8 mouse cellular contexts compared by ENCODE assay signal in genomic region chr11:116076836-116077235, GRCm38 (mm10). TPM values are rescaled to one million over a fixed set of nuclear protein-coding genes. Genes with fewer than 3 reads are reported as not detected.
DNase-seq lines count a peak whose midpoint lies in the region; ATAC-seq and TF ChIP-seq lines count a peak whose summit lies in the region.

No protein-coding gene starts in this region.

- H3K27me3 ChIP-seq in hindbrain, embryonic 10.5 days (ENCODE audit: insufficient read depth, poor library complexity, severe bottlenecking) = no peaks in the 10 kb centered on the region; the same call in 1 of the 2 replicates
- no peaks in the 10 kb centered on the region for H3K27me3 ChIP-seq in hindbrain, postnatal 0 days (ENCODE audit: insufficient read depth, low read length)
- H3K27me3 ChIP-seq in limb, embryonic 11.5 days (ENCODE audit: control insufficient read depth, insufficient read depth, low read length) = no peaks in the 10 kb centered on the region
- no peaks in the 10 kb centered on the region for H3K27me3 ChIP-seq in splenic B cell, adult 2 months (ENCODE audit: control insufficient read depth, insufficient read depth, low read length, poor library complexity, severe bottlenecking)

- TF ChIP-seq CTCF in hindbrain, postnatal 0 days (IDR thresholded peaks at IDR 0.05; ENCODE audit: low read depth) = no peak

- H3K9ac ChIP-seq in hindbrain, postnatal 0 days (replicated peaks; ENCODE audit: low read length) = no peak overlapping the region
- H3K9ac ChIP-seq in limb, embryonic 11.5 days (ENCODE audit: low read length) = no peak overlapping the region

- 83% methylated on average over 7 of the region's 7 CpGs for WGBS in hindbrain, embryonic 10.5 days
- 93% methylated on average over 7 of the region's 7 CpGs for WGBS in hindbrain, postnatal 0 days
- 83% methylated on average over 7 of the region's 7 CpGs for WGBS in limb, embryonic 11.5 days

- H3K4me2 ChIP-seq in hindbrain, postnatal 0 days (ENCODE audit: low read depth, low read length) = no peak overlapping the region
- H3K4me2 ChIP-seq in limb, embryonic 11.5 days (ENCODE audit: low read depth, severe bottlenecking) = 0 out of 2 replicates have a peak overlapping the region, but pooled peaks have one; percentile 7

- ATAC-seq in hindbrain, postnatal 0 days = no peak
- ATAC-seq in limb, embryonic 11.5 days (ENCODE audit: insufficient number of reproducible peaks, low FRiP score, low TSS enrichment, low read depth) = no peak
- no peak for ATAC-seq in frontal cortex, adult (ENCODE audit: low TSS enrichment)

- peaks cover 33% of the 10 kb centered on the region for H3K36me3 ChIP-seq in hindbrain, embryonic 10.5 days
- H3K36me3 ChIP-seq in hindbrain, postnatal 0 days (ENCODE audit: insufficient read depth, low read length) = peaks cover 25% of the 10 kb centered on the region
- peaks cover 11% of the 10 kb centered on the region; the same call in 1 of the 2 replicates for H3K36me3 ChIP-seq in limb, embryonic 11.5 days (ENCODE audit: control insufficient read depth, insufficient read depth, low read length)
- H3K36me3 ChIP-seq in splenic B cell, adult 2 months (ENCODE audit: control insufficient read depth, insufficient read depth, low read length, poor library complexity, severe bottlenecking) = peaks cover 17% of the 10 kb centered on the region

- no peaks in the 10 kb centered on the region for H3K9me3 ChIP-seq in hindbrain, embryonic 10.5 days
- no peaks in the 10 kb centered on the region for H3K9me3 ChIP-seq in hindbrain, postnatal 0 days (ENCODE audit: low read length)
- H3K9me3 ChIP-seq in limb, embryonic 11.5 days (ENCODE audit: control insufficient read depth, low read length) = no peaks in the 10 kb centered on the region

- intact Hi-C loops in gastrocnemius, postnatal 14 days (cut with DNase I; ENCODE audit: low total_unique reads) = no loop called here

- H3K4me1 ChIP-seq in hindbrain, embryonic 10.5 days (replicated peaks) = peaks cover 82% of the 10 kb centered on the region
- 0 out of 2 replicates have a peak, but pooled peaks cover 3% of the 10 kb centered on the region for H3K4me1 ChIP-seq in hindbrain, postnatal 0 days (ENCODE audit: insufficient read depth, low read length)
- H3K4me1 ChIP-seq in limb, embryonic 11.5 days (ENCODE audit: control insufficient read depth, insufficient read depth, low read length) = peaks cover 16% of the 10 kb centered on the region

- DNase-seq in hindbrain, embryonic 10.5 days (ENCODE audit: low spot score) = no peak
- DNase-seq in hindbrain, postnatal 0 days (ENCODE audit: low spot score) = no peak
- peak; percentile 58 for DNase-seq in T-cell, adult 2 months (ENCODE audit: low spot score)
- no peak for DNase-seq in limb, embryonic 11.5 days (ENCODE audit: low spot score)
- DNase-seq in splenic B cell, adult 2 months (ENCODE audit: low read depth, low spot score) = peak; percentile 45
- no peak for DNase-seq in c-Kit-positive CD71-positive TER-119-positive erythroid progenitor cells, embryonic 14.5 days (ENCODE audit: low spot score)
- DNase-seq in gastrocnemius, postnatal 14 days = no peak

- H3K4me3 ChIP-seq in hindbrain, embryonic 10.5 days = peak overlapping the region; percentile 49
- no peak overlapping the region for H3K4me3 ChIP-seq in hindbrain, postnatal 0 days (ENCODE audit: low read length)
- H3K4me3 ChIP-seq in limb, embryonic 11.5 days (ENCODE audit: low read depth, low read length) = no peak overlapping the region

- peak overlapping the region; percentile 88 for H3K27ac ChIP-seq in hindbrain, embryonic 10.5 days
- no peak overlapping the region for H3K27ac ChIP-seq in hindbrain, postnatal 0 days
- H3K27ac ChIP-seq in limb, embryonic 11.5 days (replicated peaks; ENCODE audit: low read depth, low read length) = no peak overlapping the region; the same call in 1 of the 2 replicates

RNA-seq across cellular contexts. Expression of gene Unc13d, which starts 0.9 kb away (rescaled TPM):
- polyA plus RNA-seq in hindbrain, embryonic 10.5 days (2016; fragmentation: Nextera tagmentation; extraction: Ambion mirVana) = 3.1 and 4.5 TPM in 2 replicates
- total RNA-seq in hindbrain, postnatal 0 days (2014; rRNA removed) = 0.65 and 1.3 TPM in 2 replicates
- 0.65 and 0.96 TPM in 2 replicates for polyA plus RNA-seq in hindbrain, postnatal 0 days (2015; fragmentation: Nextera tagmentation; extraction: Ambion mirVana)
- 1.1 and 1.3 TPM in 2 replicates for polyA plus RNA-seq in limb, embryonic 11.5 days (2014; fragmentation: Nextera tagmentation; extraction: Ambion mirVana)
- total RNA-seq in gastrocnemius, postnatal 14 days (2021) = under 1 TPM; 0.31 to 0.33 TPM

RNA-seq across cellular contexts. Expression of gene Wbp2, which starts 10.0 kb away (rescaled TPM):
- 98.1 and 128 TPM in 2 replicates for polyA plus RNA-seq in hindbrain, embryonic 10.5 days (2016; fragmentation: Nextera tagmentation; extraction: Ambion mirVana)
- total RNA-seq in hindbrain, postnatal 0 days (2014; rRNA removed) = 146 and 171 TPM in 2 replicates
- polyA plus RNA-seq in hindbrain, postnatal 0 days (2015; fragmentation: Nextera tagmentation; extraction: Ambion mirVana) = 206 and 234 TPM in 2 replicates
- 49.3 and 52.1 TPM in 2 replicates for polyA plus RNA-seq in limb, embryonic 11.5 days (2014; fragmentation: Nextera tagmentation; extraction: Ambion mirVana)
- 10 to 100 TPM; 61.6 to 65.3 TPM for total RNA-seq in gastrocnemius, postnatal 14 days (2021)

RNA-seq across cellular contexts. Expression of gene Unk, which starts 46.7 kb away (rescaled TPM):
- polyA plus RNA-seq in hindbrain, embryonic 10.5 days (2016; fragmentation: Nextera tagmentation; extraction: Ambion mirVana) = 47.7 and 51.3 TPM in 2 replicates
- total RNA-seq in hindbrain, postnatal 0 days (2014; rRNA removed) = 47.1 and 50.2 TPM in 2 replicates
- 22.8 and 24.5 TPM in 2 replicates for polyA plus RNA-seq in hindbrain, postnatal 0 days (2015; fragmentation: Nextera tagmentation; extraction: Ambion mirVana)
- polyA plus RNA-seq in limb, embryonic 11.5 days (2014; fragmentation: Nextera tagmentation; extraction: Ambion mirVana) = 34.6 and 37.0 TPM in 2 replicates
- total RNA-seq in gastrocnemius, postnatal 14 days (2021) = 1 to 10 TPM; 7.3 to 7.7 TPM

RNA-seq across cellular contexts. Expression of gene H3f3b, which starts 49.1 kb away (rescaled TPM):
- polyA plus RNA-seq in hindbrain, embryonic 10.5 days (2016; fragmentation: Nextera tagmentation; extraction: Ambion mirVana) = 1,623 and 1,834 TPM in 2 replicates
- 603 and 627 TPM in 2 replicates for total RNA-seq in hindbrain, postnatal 0 days (2014; rRNA removed)
- 2,179 and 2,253 TPM in 2 replicates for polyA plus RNA-seq in hindbrain, postnatal 0 days (2015; fragmentation: Nextera tagmentation; extraction: Ambion mirVana)
- polyA plus RNA-seq in limb, embryonic 11.5 days (2014; fragmentation: Nextera tagmentation; extraction: Ambion mirVana) = 2,190 and 2,300 TPM in 2 replicates
- total RNA-seq in gastrocnemius, postnatal 14 days (2021) = 100 to 1,000 TPM; 132 to 170 TPM

RNA-seq across cellular contexts. Expression of gene Trim47, which starts 50.2 kb away (rescaled TPM):
- polyA plus RNA-seq in hindbrain, embryonic 10.5 days (2016; fragmentation: Nextera tagmentation; extraction: Ambion mirVana) = 3.1 and 4.3 TPM in 2 replicates
- 14.2 and 17.0 TPM in 2 replicates for total RNA-seq in hindbrain, postnatal 0 days (2014; rRNA removed)
- 9.5 and 10.1 TPM in 2 replicates for polyA plus RNA-seq in hindbrain, postnatal 0 days (2015; fragmentation: Nextera tagmentation; extraction: Ambion mirVana)
- 3.7 and 4.3 TPM in 2 replicates for polyA plus RNA-seq in limb, embryonic 11.5 days (2014; fragmentation: Nextera tagmentation; extraction: Ambion mirVana)
- total RNA-seq in gastrocnemius, postnatal 14 days (2021) = 10 to 100 TPM; 21.2 to 21.3 TPM

Comparison
In these comparisons a context has a peak if more than half of its experiments do, and no peak if none do; other contexts are left out.
1. DNase-seq: peak in T-cell, adult 2 months (single experiment) and splenic B cell, adult 2 months (single experiment); none in hindbrain, embryonic 10.5 days (single experiment), hindbrain, postnatal 0 days (single experiment), limb, embryonic 11.5 days (single experiment), c-Kit-positive CD71-positive TER-119-positive erythroid progenitor cells, embryonic 14.5 days (single experiment) and gastrocnemius, postnatal 14 days (single experiment).